Mouse (Mus musculus) liver, embryonic 11.5 days (tissue): ENCODE data around the gene Card11. TPM values are rescaled to one million over a fixed set of nuclear protein-coding genes. Genes with fewer than 3 reads are reported as not detected.

Experiments used
- ATAC-seq: fragments of 200-750 bp; cut with Nextera tagmentation; replicated peaks from 2 replicates; pipeline ENCODE4 v1.8.0; 2017; ENCODE audit warnings: moderate number of reproducible peaks, mild to moderate bottlenecking, moderate TSS enrichment, moderate library complexity; ENCODE audit not compliant: low FRiP score
- DNase-seq: peaks from one replicate; pipeline ENCODE4 v3.0.0-alpha.2; 2017; ENCODE audit warnings: low spot score
- H3K27ac ChIP-seq: fragments of 300-500 bp; sonication (generic); 2 replicates; pipeline ENCODE4 v1.5.1; 2014; ENCODE audit warnings: mild to moderate bottlenecking, low read depth, low read length, control low read depth
- H3K27me3 ChIP-seq: fragments of 300-500 bp; sonication (generic); replicated peaks from 2 replicates; pipeline ENCODE4 v1.6.1; 2014; ENCODE audit warnings: low read length, mixed read lengths; ENCODE audit not compliant: control insufficient read depth, insufficient read depth
- H3K36me3 ChIP-seq: fragments of 300-500 bp; sonication (generic); 2 replicates; pipeline ENCODE4 v1.6.1; 2014; ENCODE audit warnings: mild to moderate bottlenecking, low read length, moderate library complexity, mixed read lengths; ENCODE audit not compliant: control insufficient read depth, insufficient read depth
- H3K4me1 ChIP-seq: fragments of 300-500 bp; sonication (generic); replicated peaks from 2 replicates; pipeline ENCODE4 v1.6.1; 2014; ENCODE audit warnings: low read length, mixed read lengths; ENCODE audit not compliant: control insufficient read depth, insufficient read depth
- H3K4me2 ChIP-seq: fragments of 300-500 bp; sonication (generic); 2 replicates; pipeline ENCODE4 v1.6.1; 2014; ENCODE audit warnings: mild to moderate bottlenecking, control low read depth, moderate library complexity
- H3K4me3 ChIP-seq: fragments of 300-500 bp; sonication (generic); 2 replicates; pipeline ENCODE4 v1.5.1; 2014; ENCODE audit warnings: low read depth, low read length, control low read depth
- H3K9ac ChIP-seq: fragments of 300-500 bp; sonication (generic); 2 replicates; pipeline ENCODE4 v1.6.1; 2014; ENCODE audit warnings: low read depth, low read length, control low read depth
- H3K9me3 ChIP-seq: fragments of 300-500 bp; sonication (generic); 2 replicates; pipeline ENCODE4 v1.6.1; 2016; ENCODE audit warnings: low read length, inconsistent platforms, mixed read lengths; ENCODE audit not compliant: control insufficient read depth
- WGBS: fragments of 180-500 bp; shearing (Covaris S2); extraction: QIAGEN DNeasy Blood & Tissue Kit; methylation state at CpG from one replicate; pipeline ENCODE4 v1.1.7; 2014; 5-methylcytosine and 5-hydroxymethylcytosine counted together
- polyA plus RNA-seq: library from polyadenylated mRNA; unstranded; fragments of >200 nt; fragmentation: Nextera tagmentation; extraction: Ambion mirVana; gene quantifications from 2 replicates; pipeline ENCODE4 v1.2.1, GENCODE M21; 2014

The Card11 gene
- polyA plus RNA-seq, 1 experiment from 2014 or later, result 0.22 TPM

DNA sequence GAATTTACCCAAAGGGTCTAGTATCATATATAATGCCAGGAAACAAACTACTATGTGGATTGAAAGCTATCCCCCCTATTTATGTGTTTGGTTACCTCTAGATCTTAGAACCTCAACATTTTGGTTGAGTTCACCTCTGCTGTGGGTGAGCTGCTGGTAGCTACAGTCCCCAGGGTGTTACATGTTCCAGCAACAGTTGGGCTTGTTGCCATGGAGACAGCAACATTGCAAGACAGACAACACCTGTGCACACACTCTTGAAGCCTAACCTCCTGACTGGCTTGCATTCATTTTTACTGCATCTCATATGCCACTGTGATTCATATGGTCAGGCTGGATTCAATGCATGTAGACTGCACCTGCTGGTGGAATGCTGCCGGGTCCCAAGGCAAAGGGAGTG is 32.6 kb upstream of the Card11 start:
- H3K9me3 ChIP-seq, result no peaks in the 10 kb centered on the region
- no peak overlapping the region for H3K4me2 ChIP-seq
- no peak overlapping the region for H3K9ac ChIP-seq
- H3K4me3 ChIP-seq, result no peak overlapping the region
- no peaks in the 10 kb centered on the region for H3K36me3 ChIP-seq
- no peaks in the 10 kb centered on the region for H3K27me3 ChIP-seq
- no peaks in the 10 kb centered on the region for H3K4me1 ChIP-seq
- no peak for ATAC-seq
- DNase-seq, result no peak
- 74% methylated on average over 1 of the region's 1 CpGs for WGBS
- no peak overlapping the region for H3K27ac ChIP-seq

DNA sequence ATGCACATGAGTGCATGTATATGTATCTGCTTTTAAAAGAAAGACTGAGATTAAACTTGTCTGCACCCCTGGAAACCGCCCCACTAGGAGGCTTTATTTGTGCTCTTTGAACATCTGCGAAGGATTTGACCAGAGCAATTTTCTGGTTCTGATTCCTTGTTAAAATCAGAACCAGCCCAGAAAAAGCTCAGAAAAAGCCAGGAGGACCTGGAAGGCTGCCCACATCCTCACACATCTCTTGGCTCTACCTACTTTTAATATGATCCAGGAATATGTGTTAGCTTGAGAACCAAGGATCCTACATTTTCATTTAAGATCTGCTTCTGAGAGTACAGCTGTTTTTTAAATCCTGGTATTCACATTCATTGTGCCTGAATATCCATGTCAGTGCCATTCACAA is 29.0 kb upstream of the Card11 start:
- WGBS, result 91% methylated on average over 2 of the region's 2 CpGs

GRCm38 (mm10) chr5:141025635-141026034 is 25.3 kb upstream of the Card11 start:
- WGBS, result 75% methylated on average over 3 of the region's 3 CpGs

More for the DNA sequence above, 29.0 kb upstream of the Card11 start:
- Histone ChIP-seq H3K27me3 (no peaks in the 10 kb centered on the region), H3K9me3 (no peaks in the 10 kb centered on the region), H3K9ac (no peak overlapping the region), H3K27ac (no peak overlapping the region), H3K4me2 (no peak overlapping the region), H3K4me3 (no peak overlapping the region), H3K36me3 (no peaks in the 10 kb centered on the region), H3K4me1 (no peaks in the 10 kb centered on the region)
- ATAC-seq (no peak), DNase-seq (no peak)

DNA sequence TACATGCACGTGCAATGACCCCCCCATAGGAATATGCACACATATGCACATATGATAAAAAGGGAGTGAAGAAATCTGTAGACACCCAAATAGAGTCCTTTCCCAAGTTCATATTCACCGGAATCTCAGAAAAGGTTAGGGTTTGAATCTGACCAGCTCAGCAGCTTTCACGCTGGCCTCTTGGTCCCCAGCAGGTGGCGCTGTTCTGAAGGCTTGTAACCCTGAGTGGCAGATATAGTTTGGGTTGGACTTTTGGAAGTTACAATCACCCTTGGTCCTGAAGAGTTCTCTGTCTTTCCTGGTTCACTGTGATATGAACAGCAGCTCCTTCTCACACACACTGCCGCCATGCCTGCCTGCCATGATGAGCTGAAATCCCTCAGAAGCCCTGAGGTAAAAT is 24.1 kb upstream of the Card11 start:
- H3K9me3 ChIP-seq, result no peaks in the 10 kb centered on the region
- no peaks in the 10 kb centered on the region for H3K27me3 ChIP-seq
- H3K4me2 ChIP-seq, result no peak overlapping the region
- ATAC-seq, result no peak
- H3K27ac ChIP-seq, result no peak overlapping the region
- no peaks in the 10 kb centered on the region for H3K36me3 ChIP-seq
- H3K4me3 ChIP-seq, result no peak overlapping the region
- no peaks in the 10 kb centered on the region for H3K4me1 ChIP-seq
- H3K9ac ChIP-seq, result no peak overlapping the region
- no peak for DNase-seq
- WGBS, result 56% methylated on average over 5 of the region's 5 CpGs

More at GRCm38 (mm10) chr5:141025635-141026034, 25.3 kb upstream of the Card11 start:
- Histone ChIP-seq H3K36me3 (no peaks in the 10 kb centered on the region), H3K4me2 (no peak overlapping the region), H3K4me3 (no peak overlapping the region), H3K9ac (no peak overlapping the region), H3K9me3 (no peaks in the 10 kb centered on the region), H3K27ac (no peak overlapping the region), H3K27me3 (no peaks in the 10 kb centered on the region), H3K4me1 (no peaks in the 10 kb centered on the region)
- ATAC-seq, result no peak
- no peak for DNase-seq

DNA sequence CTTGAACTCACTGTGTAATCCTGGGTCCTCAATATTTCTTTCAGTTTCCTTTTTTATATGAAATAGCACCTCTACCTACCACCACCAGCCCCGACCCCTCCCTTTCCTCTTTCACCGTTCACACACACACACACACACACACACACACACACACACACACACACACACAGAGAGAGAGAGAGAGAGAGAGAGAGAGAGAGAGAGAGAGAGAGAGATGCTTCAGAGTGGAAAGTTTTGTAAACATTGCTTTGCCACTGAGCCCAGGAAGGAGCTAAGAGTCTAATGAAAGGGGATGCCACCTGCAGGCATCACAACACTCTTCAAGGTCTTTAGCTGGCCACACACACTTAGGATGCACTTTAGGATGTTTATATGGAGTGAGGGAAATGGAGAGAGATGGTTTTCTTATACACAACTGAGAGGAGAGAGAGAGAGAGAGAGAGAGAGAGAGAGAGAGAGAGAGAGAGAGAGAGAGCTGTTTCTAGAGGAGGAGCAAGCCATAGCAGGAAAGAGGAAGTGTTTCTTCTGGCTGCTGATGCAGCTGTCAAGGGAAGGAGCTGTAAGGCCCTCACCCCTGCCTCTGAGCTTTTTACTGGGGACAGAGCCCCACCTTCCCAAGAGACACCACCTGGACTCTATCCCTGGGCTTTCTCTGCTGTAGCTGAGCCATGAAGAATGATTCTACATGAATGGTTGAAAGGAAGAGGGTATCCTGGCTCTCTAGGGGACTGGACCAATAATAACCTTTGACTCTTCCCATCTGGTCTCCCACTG is 17.7 kb upstream of the Card11 start:
- WGBS, result 59% methylated on average over 2 of the region's 2 CpGs

GRCm38 (mm10) chr5:141016082-141016481 is 15.7 kb upstream of the Card11 start:
- H3K27ac ChIP-seq, result no peak overlapping the region
- H3K4me1 ChIP-seq, result no peaks in the 10 kb centered on the region
- H3K9me3 ChIP-seq, result no peaks in the 10 kb centered on the region
- DNase-seq (no peak), ATAC-seq (no peak)
- H3K4me2 ChIP-seq, result no peak overlapping the region
- H3K36me3 ChIP-seq, result no peaks in the 10 kb centered on the region
- no peak overlapping the region for H3K4me3 ChIP-seq
- 78% methylated on average over 1 of the region's 1 CpGs for WGBS
- no peak overlapping the region for H3K9ac ChIP-seq
- H3K27me3 ChIP-seq, result no peaks in the 10 kb centered on the region

More for the DNA sequence above, 17.7 kb upstream of the Card11 start:
- Histone ChIP-seq H3K4me2 (no peak overlapping the region), H3K4me1 (no peaks in the 10 kb centered on the region), H3K27ac (no peak overlapping the region), H3K27me3 (no peaks in the 10 kb centered on the region), H3K9ac (no peak overlapping the region), H3K9me3 (no peaks in the 10 kb centered on the region), H3K4me3 (no peak overlapping the region), H3K36me3 (no peaks in the 10 kb centered on the region)
- no peak for DNase-seq
- ATAC-seq, result no peak

- WGBS, result 72% methylated on average over 6 of the region's 6 CpGs
- no peak overlapping the region for H3K4me2 ChIP-seq
- DNase-seq (no peak), ATAC-seq (no peak)
- H3K27me3 ChIP-seq, result no peaks in the 10 kb centered on the region
- no peaks in the 10 kb centered on the region for H3K36me3 ChIP-seq
- no peak overlapping the region for H3K9ac ChIP-seq
- H3K4me1 ChIP-seq, result no peaks in the 10 kb centered on the region
- no peak overlapping the region for H3K4me3 ChIP-seq
- no peaks in the 10 kb centered on the region for H3K9me3 ChIP-seq
- H3K27ac ChIP-seq, result no peak overlapping the region
Measured at GRCm38 (mm10) chr5:141014216-141014615, 13.8 kb upstream of the Card11 start.

DNA sequence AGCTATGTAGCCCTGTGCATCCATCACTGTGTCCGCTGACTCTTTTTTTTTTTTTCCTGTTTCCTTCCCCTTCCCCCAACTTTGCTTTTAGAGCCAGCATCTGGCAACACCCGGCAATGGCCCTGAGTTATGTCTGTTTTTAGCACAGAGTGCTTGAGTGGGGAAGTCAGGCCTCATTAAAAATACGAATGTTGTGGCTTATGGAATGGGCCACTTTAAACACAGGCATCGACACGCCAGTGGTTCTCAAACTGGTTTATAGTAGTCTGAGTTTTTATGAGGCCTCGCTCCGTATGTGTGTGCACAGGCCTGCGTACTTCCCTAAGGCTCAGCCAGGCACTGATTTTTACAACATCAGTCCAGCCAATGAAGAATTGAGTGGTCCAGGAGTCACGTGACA is 13.1 kb upstream of the Card11 start:
- ATAC-seq (no peak), DNase-seq (no peak)
- H3K27ac ChIP-seq, result no peak overlapping the region; the same call in 1 of the 2 replicates
- no peak overlapping the region for H3K4me2 ChIP-seq
- H3K4me3 ChIP-seq, result no peak overlapping the region
- H3K4me1 ChIP-seq, result no peaks in the 10 kb centered on the region
- WGBS, result 65% methylated on average over 9 of the region's 9 CpGs
- H3K9me3 ChIP-seq, result no peaks in the 10 kb centered on the region
- H3K36me3 ChIP-seq, result no peaks in the 10 kb centered on the region
- no peak overlapping the region for H3K9ac ChIP-seq
- H3K27me3 ChIP-seq, result no peaks in the 10 kb centered on the region

DNA sequence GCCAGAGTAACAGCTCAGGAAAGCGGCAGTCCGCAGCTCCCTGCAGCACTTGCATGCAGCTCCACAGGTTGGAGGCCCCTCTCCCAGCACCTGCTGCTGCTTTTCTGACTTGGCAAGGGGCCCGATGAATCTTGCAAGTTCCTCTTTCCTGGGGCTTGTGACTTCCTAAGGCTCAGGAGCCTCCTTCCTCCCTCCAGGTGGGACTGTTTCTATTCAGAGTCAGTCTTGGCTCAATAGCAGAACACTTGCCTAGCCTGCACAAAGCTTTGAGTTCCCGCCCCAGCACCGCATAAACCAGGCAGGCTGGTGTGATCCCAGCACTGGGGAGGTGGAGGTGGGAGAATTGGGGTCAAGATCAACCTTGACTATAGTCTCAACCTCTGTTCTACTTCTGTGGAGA is 5.1 kb upstream of the Card11 start:
- Histone ChIP-seq H3K36me3 (no peaks in the 10 kb centered on the region), H3K27ac (no peak overlapping the region), H3K27me3 (no peaks in the 10 kb centered on the region), H3K9me3 (no peaks in the 10 kb centered on the region), H3K4me2 (no peak overlapping the region), H3K9ac (no peak overlapping the region), H3K4me3 (no peak overlapping the region), H3K4me1 (no peaks in the 10 kb centered on the region)
- no peak for DNase-seq
- ATAC-seq, result no peak
- 62% methylated on average over 5 of the region's 5 CpGs for WGBS
